Mouse (Mus musculus): Measurements from ENCODE around the gene Gm9913.

Gene Gm9913

DNA sequence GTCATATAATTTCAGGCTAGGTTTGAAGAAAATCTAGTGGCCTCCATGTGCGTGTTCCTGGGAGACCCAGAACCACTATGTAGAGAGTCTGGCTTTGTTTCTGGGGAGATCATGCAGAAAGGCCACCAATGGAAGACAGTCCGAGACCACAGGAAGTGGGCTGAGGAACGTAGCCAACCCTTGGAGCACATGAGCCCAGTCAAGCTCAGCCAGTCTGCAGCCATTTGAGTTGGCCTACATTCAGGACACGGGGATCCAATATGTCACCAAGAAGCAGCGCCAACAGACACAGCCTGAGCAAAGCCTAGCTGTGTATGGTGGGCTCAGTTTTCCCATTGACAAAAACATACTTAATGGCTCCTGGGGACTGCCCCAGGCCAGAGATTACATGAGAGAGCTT, 8.2 kb upstream of the Gm9913 start:
- no peak for DNase-seq (ENCODE audit: low spot score in 2 of 2)

DNA sequence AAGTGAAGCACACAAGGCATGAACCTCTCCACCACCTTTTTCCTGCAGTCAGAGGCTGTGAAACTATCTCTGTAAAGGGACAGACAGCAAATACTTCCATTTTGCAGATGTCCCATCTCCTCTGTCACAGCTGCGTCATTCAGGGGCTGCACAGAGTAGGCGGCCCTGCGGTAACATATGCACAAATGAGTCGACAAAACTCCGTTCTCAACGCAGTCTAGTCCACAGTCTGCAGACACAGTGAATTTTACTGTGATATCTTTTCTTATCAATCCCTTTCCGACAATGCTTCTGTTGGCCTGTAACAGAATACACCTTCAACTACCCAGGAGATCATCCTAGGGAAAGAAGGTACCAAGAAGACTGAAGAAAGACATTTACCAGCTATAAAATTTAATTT, 6.7 kb upstream of the Gm9913 start:
- DNase-seq (ENCODE audit: low spot score in 2 of 2): no peak

DNA sequence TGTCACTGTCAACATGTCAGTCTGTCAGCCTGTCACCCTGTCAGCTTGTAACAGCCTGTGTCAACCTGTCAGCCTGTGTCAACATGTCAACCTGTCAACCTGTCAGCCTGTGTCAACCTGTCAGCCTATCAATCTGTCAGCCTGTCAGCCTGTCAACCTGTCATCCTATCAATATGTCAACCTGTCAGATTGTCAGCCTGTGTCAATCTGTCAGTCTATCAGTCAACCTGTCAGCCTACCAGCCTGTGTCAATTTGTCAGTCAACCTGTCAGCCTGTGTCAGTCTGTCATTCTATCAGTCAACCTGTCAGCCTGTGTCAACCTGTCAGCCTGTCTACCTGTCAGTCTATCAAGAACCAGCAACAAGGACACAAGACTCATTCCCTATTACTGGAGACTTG, 3.4 kb upstream of the Gm9913 start:
- no peak for DNase-seq (ENCODE audit: low spot score in 2 of 2)

DNA sequence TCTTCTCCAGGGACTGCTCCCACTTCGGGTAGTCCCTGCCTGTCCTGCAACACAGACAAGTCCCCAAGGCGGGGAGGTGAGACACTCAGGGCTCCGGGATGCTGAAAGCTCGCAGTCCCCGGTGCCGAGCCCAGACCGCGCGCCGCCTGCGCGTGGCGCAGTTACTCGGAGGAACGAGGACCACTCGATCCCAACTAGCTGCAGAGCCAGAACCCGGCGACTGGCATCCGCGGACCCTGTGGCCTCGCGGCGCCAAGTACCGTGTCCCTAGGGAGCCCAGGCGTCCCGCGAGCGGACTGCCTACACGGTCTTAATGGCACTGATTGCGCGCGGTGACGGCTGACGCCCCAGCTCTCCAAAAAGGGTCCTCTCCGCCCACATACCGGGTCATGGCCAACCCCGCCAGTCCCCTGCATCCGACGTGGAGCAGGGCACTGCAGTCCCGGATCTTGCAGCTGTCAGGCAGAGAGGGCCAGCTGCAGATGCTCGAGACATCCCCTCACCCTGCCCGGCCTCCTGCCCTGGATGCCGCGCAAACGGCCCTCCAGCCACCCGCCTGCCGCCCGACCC, 942 bp downstream of the Gm9913 start:
- no peak for DNase-seq (ENCODE audit: low spot score in 2 of 2)

DNA sequence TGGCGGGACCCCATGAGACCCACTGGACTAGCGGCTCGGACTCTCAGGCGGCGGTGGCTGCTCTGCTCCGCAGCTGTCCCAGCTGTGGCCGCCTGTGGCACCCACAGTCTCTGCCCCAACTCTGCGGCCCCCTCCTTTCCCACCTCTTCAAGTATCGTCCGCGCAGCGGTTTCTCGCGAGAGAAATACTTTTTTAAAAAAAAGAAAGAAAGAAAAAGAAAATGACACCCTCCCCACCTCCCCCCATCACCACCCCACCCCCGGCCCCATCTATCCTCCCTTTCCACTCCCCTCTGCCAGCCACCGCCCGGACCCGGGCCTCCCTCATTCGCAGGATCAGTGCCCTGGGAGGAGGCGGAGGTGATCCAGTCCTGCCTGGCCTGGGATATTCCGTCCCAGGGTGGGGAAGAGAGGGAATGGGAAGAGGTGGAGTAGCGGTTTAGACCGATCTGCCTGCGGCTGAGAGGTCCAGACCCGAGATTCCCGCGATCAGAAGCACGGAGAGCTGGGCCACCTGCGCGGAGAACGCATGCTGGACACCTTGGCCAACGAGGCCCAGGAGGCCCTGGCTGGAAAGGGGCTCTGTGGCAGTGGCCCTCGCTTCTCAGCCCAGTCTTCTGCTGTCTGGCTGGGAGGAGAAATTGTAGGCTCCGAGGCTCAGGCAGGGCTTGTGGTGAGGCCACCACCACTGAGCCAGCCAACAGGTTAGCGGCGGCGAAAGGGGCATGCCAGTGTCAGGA, 1.6 kb downstream of the Gm9913 start:
- no peak for DNase-seq (ENCODE audit: low spot score in 2 of 2)

DNA sequence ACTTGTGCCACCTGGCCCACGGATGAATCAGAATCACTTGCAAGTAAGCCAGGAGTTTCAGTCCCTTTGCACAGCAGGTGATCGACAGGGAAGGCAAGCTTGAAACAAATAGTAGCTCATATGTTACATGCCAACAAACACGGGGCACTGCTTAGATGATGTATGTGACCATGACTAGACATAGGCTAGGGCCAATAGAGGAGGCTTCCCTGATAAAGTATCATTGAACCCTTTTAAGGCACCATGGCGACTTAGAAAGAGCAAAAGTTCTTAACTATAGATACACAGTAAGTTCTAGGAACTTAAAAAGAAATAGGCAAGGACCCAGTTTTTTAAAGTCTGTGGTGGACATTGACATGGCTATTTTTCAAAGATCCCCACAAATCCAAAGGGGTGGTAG, 3.0 kb downstream of the Gm9913 start, which contains the start of gene Fbn1:
Fbn1 (minus strand) TSS at position 101 of the 400 bp plus-strand sequence.
- no peak for DNase-seq (ENCODE audit: low spot score in 2 of 2)

DNA sequence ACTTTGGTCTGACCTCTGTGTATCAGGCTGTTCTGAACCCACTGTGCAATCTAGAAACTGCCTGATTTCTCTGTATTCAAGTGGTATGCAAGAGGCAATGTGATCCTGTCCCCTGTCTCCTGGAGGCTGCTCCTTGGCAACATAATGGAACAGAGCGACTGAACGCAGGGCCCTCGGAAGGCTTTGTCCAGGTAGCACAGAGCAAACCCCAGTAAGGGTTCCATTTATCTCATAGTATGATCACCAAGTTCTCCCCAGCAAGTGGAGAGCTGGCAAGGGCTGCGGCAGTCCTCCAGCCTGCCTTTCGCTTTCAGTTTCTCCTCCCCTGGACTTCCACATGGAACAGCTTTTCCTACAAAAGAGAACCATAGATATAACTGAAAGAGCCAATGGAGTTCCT, 3.5 kb downstream of the Gm9913 start:
- no peak for DNase-seq (ENCODE audit: low spot score in 2 of 2)

DNA sequence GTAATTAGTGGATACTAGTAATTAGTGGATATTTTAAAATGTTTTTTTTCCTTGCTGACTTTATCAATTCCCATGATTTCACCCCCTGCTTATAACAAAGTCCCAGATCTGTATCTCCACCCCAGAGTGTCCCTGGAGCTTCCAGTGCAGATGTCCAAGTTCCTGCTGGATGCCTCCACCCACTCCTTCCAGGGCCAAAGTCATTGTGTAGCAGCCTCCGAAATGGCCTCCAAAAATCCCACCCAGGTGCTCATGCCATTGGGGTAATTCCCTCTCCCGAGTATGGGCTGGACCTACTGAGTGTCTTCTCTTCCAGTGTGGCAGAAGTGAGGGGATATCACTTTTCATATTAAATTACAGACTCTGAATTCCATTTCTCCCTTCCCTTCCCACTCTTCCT, 5.9 kb downstream of the Gm9913 start:
- DNase-seq (ENCODE audit: low spot score in 2 of 2): no peak

DNA sequence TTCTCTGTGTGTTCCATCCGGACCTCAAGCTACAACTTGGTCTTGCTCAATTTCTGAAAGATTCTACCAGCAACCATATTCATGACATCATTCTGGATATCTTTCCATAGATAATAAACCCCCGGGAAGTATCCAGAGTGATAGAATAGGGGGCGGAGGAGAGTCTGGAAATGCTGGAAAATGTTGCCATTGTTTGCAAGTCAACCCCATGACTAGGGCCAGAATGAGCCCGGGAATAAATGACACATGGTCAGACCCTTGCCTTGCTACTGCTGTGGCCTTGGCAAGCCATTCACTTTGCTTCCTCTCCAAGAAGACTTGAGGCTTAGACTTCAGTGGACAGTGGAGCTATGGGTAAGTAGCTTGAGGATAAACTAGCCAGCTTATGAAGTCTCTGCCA, 7.0 kb downstream of the Gm9913 start:
- no peak for DNase-seq (ENCODE audit: low spot score in 2 of 2)

DNA sequence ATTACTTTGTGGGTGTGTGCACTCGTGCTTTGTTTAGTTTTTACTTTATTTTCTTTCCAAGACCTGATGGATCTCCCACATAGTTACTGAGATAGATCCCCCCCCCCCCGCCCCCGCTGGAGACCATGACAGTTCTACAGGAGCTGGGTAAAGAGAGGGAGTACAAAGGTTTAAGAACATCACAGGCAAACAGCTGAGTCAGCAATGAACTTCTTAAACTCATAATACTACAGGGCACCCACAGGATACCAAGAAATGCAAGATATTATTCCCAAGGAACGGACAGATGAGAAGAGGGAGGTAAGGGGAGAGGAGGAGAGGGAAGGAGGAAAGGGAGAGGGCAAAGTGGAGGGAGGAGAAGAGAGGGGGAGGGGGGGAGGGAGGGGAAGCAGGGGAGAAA, 7.7 kb downstream of the Gm9913 start:
- no peak for DNase-seq (ENCODE audit: low spot score in 2 of 2)

DNA sequence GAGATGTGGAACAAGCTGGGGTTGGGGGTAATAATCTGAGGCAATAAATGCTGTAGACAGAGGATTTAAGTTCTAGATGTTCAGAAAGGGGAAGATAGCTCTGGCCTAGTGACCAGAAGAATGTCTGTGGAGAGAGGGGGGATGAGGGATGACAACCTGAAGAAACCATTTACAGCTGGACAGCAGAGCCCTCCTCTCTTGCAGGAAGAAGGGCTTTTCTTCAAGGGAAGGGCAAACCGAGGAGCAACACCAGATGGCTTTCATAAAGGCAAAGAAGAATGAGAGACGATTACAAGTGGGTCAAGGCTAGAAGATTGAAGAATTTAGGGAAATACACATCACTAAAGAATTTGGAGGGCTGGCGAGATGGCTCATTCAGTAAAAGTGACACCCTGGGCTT, 9.5 kb downstream of the Gm9913 start:
- no peak for DNase-seq (ENCODE audit: low spot score in 2 of 2)

DNA sequence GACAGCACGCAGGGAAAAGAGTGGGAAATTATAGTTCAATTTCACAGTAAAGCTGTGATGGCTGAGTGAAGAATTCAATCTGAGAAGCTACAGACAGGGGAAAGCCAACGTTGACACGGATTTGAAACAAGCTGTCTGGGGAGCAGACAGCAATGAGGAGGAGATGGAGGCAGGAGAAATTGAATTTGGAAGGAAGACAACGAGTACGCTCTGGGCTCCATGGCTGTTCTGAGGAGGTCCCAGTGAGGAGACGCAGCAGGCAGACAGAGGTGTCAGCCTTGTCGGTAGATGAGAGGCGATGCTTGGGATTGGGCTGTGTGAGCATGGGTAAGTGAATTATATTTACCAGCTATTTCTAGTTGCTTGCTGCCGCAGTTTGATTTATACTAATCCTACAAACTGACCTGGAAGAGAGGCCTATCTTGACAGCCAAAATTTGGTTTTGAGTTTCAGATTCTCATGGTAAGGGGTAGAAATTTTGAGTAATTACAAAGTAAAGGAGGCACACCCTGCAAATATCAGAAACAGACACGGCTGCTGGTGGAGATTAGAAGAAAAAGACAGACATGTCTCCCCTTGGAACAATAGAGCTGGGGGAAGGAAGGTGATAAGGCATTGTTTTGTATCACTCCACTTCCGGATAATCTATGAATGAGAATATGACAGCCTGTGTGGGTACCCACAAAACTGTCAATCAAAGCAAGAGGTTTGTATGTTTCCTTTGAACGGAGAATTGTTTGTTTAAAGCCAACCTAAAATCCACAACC, 10.6 kb downstream of the Gm9913 start:
- no peak for DNase-seq (ENCODE audit: low spot score in 2 of 2)

DNA sequence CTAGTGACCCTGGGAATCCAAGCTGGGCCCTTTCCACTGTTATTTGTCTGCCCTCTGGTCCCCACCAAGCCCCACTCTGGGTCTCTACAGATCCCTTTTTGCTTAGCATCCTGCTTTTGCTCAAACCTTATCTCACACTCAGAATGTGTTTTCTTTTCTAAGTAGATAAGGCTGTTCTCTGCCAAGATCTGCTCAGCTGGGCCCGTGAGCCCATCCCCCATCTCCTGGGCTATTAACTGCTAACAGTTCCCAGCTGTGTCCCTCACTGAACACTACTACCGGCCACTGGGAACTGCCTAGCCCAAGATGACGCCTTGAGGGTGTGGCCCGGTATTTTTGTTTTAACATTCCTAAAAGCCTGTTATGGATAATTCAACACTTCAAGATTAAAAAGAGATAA, 11.7 kb downstream of the Gm9913 start:
- no peak for DNase-seq (ENCODE audit: low spot score in 2 of 2)

DNA sequence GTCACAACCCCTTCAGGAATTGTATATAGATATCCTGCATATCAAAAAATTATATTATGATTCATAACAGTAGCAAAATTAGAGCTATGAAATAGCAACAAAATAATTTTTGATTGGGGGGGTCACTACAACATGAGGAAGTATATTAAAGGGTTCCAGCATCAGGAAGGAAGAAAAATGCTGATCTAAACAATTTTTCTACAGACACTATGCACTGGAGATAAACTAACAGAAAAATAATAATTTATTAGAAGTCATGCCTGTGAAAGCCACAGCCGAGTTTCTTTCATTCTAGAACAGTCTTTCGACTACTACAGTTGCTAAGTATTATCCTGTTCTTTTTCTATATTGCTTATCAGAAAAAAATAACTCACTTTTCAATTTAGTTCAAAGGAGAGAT, 20.6 kb downstream of the Gm9913 start:
- no peak for DNase-seq (ENCODE audit: low spot score in 2 of 2)

DNA sequence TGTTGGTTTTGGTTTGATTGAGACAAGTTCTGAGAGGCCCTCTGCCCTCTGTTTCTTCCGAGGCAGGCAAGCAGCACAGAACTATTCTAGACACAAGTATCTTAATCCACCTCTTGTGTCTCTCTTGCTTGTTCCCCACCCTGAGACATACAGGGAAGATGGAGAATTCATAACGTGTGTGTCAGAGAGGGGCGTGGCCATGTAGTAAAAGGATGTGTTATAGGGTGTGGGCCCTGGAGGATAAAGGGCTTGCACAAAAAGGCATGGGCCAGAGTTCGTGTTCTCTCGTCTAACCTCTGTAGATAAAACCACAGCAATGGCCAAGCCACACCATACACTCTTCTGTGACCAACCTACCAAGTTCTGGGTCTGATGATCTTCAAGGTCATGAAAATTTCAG, 21.7 kb downstream of the Gm9913 start:
- DNase-seq (ENCODE audit: low spot score in 2 of 2): no peak

DNA sequence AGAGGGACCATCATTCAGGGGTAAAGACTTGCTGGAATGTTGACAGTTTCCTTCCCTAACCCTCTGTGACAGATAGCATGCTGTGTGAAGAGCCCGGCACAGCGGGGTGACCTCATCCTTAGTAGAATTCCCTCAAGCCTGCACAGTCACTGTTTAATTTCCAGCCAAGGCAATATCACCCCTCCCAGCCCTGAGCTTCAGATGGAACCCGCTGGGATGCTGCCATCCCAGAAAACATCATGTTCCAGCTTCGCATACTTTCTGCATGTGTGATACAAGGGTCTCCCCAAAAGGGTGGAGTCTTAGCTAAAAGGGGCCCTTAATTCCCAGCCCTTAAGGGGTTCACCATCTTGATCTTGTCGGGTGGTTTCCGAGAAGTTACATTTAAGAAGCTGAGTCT, 25.8 kb downstream of the Gm9913 start:
- DNase-seq (ENCODE audit: low spot score in 2 of 2): no peak

DNA sequence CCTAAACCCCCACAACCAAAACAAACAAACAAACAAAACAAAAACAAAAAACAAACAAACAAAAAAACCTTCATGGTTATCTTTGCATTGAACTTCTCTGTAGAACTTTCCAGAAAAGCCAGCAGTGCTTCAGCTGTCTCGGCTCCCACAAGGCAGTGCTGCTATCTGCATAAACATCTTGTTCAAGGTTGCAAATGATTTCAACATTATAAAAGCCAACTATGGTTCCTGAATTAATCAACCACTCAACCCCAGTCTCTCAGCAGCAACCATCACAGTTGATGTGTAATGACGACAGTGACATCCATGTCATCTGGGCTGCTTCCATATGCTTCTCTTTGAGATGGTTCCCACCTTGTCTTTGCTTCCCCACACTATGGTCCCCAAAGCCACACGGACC, 34.8 kb downstream of the Gm9913 start:
- DNase-seq (ENCODE audit: low spot score in 2 of 2): no peak

DNA sequence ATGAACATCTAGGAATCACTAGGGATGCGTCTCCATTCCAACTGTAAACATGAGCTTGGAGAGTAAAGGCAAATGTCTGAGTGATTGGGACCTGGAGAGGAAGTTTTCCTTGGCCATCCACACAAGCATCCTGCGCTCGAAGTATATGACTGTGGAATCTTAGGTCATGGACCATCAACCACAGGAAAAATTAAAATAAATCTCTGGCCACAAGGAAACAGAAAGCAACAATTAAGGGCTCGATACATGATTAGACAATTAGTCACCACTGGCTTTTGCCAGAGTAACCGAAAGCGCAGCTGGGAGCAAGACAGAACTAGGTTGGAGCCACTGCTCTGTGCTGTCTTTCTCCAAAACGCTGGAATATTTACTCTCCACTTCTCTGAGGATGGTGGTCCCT, 35.7 kb downstream of the Gm9913 start:
- no peak for DNase-seq (ENCODE audit: low spot score in 2 of 2)

DNA sequence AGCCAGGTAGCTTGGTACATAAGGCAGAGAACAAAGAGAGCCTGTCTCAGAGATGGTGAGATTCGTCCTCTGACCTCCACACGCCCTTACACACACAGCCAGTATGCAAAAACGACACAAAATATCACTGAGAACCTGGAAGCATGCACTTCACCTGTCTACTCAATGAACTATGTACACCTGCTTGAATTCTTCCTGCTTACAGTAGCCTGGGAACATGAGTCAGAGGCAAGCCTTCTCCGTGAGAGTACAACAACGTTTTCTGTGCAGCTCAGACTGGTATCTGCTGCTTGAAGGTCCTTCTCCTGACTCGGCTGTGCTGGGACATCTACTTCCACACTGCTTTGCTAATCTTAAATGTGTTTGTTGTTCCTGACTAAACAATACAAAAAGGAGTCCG, 36.6 kb downstream of the Gm9913 start:
- no peak for DNase-seq (ENCODE audit: low spot score in 2 of 2)

DNA sequence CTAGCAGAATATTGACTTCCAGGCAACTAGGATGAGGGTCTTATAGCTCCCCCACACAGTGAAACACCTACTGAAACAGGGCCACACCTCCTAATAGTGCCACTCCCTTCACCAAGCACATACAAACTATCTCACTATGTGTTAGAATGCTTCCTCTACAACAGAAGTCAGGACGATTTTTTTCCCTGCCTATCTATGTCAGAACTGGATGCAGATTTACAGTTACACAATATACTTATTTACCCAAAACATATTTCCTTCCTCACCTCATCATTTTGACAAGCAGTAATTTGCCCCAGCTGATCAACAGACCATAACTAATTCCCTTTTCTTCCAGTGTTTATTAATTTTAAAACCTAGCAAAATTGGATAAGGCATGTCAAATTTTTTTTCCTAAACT, 38.8 kb downstream of the Gm9913 start:
- DNase-seq (ENCODE audit: low spot score in 2 of 2): no peak

DNA sequence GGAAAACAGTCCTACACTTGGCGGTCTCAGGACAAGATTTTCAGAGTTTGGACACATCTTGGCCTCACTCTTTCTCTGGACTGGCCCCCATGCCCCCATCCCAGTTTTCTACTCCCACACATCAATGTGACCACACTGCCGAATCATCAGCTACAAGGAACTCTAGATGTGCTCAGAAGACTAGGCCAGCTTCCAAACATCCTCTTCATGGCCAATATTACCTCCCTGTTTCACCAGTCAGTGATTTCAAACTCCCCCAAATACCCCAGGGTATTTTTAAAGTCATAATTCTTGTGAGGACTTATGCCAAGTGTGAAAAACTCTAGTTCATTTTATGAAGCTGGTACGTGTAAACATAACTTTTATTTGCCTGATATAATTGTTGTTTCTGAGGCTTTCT, 40.1 kb downstream of the Gm9913 start:
- DNase-seq (ENCODE audit: low spot score in 2 of 2): no peak

DNA sequence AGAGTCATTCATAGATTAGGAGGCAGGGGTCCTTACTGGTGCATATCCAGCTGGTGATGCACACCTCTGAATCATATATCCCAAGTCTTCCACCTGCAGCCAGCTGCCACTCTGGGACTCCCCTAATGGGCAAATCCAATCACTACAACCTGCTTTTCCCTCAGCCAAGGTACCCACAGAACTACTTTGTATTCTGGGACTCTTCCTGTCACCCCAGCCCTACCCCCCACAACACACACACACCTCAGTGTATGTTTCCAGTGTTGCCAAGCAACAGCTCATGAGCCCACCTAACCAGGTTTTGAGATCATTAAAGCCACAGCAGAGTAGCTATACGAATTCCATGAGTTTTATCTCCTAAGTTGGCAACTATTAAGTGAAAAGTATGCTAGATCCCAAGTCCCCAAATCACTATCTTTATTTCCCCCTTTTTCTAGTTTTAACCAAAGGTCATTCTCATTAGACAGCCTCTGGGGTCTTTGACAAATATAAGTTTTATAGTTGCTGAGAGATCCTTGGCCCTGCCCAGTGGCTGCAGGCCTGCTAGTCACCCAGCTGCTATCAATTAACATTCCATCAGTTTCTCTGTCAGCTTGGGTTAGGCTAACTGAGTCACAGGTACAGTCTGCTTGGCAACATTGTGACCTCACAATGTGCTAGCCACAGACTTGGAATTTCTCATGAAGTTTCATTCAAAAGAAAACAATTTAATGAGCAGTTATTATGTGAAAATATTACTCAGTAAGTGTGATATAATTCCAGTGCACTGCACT, 44.1 kb downstream of the Gm9913 start:
- no peak for DNase-seq (ENCODE audit: low spot score in 2 of 2)
